Mouse (Mus musculus) embryonic fibroblast, embryonic 13.5 days (primary cell): Measurements from ENCODE around the gene Pnlip.

ENCODE experiments used
- CTCF ChIP-seq: IDR thresholded peaks from 2 replicates; pipeline ENCODE4 v1.5.1; 2011; ENCODE audit warnings: mild to moderate bottlenecking, control low read depth, low read length, moderate library complexity, borderline replicate concordance; ENCODE audit not compliant: insufficient read depth
- POLR2A ChIP-seq: IDR thresholded peaks from 2 replicates; pipeline ENCODE4 v1.6.1; 2011; ENCODE audit warnings: low read depth, mild to moderate bottlenecking, control low read depth, low read length, moderate library complexity

- TF ChIP-seq POLR2A (no peak), CTCF (no peak)
Measured at GRCm38 (mm10) chr19:58674644-58675043, 22.3 kb downstream of the Pnlip start.
